Mouse (Mus musculus) liver, adult 2 months (tissue): ENCODE measurements around the gene Rapgefl1.

Experiments used
- CTCF ChIP-seq: fragments of 200-500 bp; IDR thresholded peaks from 2 replicates; pipeline ENCODE4 v1.5.1; 2011; ENCODE audit warnings: low read depth, low read length, control low read depth
- POLR2A ChIP-seq: fragments of 200-500 bp; IDR thresholded peaks from 2 replicates; pipeline ENCODE4 v1.6.1; 2011; ENCODE audit warnings: low read length, control low read depth; ENCODE audit not compliant: insufficient read depth; ENCODE audit errors: extremely low read depth

- no peak for TF ChIP-seq CTCF
- no peak; the same call in none of the 2 replicates for TF ChIP-seq POLR2A
Measured at GRCm38 (mm10) chr11:98795015-98795713, 41.4 kb upstream of the Rapgefl1 start, which contains the start of gene Msl1.
